Mouse (Mus musculus) gastrocnemius, adult 8-10 months (tissue): ENCODE results near the gene Trp53rka. TPM values are rescaled to one million over a fixed set of nuclear protein-coding genes. Genes with fewer than 3 reads are reported as not detected.

Experiments
- DNase-seq, 2 experiments: peaks; one replicate each; pipeline ENCODE4 v3.0.0; 2022; ENCODE audit warnings: low spot score in 2 of 2
- total RNA-seq, 4 experiments: library from RNA; stranded (reverse); gene quantifications; 2 replicates each; pipeline ENCODE4 v1.2.4; 2022

Trp53rka gene
- total RNA-seq, 4 experiments from 2014 or later = 9.2 to 11.5 (median 10.4) TPM

DNA sequence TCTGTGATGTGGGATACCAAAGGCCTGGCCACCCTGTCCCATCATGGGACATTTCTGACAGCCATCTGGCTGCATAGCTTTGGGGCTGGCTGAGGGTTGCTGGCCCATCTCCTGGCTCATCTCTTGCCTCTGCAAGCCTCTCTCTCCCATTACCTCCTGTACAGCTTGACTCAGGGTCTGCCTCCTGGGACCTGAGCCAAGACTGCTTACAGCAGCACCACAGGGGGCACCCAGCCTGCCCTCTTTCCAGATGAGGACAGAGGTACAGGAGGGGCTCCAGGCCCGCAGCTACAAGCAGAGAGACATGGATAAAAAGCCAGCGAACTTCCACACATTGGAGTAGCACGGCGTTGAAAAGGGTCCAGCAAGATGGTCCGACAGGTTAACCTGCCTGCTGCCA lies 6.7 kb downstream of the Trp53rka start:
- DNase-seq = no peak

DNA sequence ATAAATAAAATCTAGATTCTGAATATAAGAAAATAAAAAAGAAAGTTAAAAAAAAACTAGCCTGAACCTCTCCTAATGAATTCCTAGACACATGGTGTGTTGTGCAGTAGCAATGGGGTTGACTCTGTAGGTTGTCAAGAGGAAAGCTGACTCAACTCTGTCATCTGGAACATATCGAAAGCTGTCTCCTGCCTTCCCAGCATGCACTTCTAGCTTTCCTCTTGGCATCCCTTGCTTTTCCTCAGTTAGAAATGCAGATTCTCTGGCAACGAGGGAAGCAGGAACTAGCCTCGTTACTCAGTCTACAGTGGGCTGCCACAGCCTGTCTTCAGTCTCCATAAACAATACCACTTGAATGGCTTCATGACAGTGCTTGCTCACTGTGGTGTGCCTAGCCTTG lies 7.3 kb downstream of the Trp53rka start:
- DNase-seq = no peak

DNA sequence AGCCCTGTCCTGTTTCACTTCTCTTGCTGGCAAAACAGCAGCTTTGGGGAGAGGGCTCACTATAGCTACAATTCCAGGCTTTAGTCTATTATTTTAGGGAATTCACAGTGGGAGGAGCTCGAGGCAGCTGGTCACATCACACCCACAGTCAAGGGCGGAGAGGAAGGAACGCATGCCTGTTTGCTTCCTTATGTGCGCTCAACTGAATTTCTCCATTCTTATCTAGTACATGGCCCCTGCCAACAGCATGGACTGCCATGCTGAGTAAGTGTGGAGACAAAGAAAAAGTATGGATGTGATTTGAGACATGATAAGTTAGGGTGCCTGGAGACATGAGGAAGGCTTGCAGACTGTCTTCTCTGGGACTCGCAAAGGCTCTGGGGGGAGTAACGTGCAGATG lies 9.0 kb downstream of the Trp53rka start:
- no peak for DNase-seq

DNA sequence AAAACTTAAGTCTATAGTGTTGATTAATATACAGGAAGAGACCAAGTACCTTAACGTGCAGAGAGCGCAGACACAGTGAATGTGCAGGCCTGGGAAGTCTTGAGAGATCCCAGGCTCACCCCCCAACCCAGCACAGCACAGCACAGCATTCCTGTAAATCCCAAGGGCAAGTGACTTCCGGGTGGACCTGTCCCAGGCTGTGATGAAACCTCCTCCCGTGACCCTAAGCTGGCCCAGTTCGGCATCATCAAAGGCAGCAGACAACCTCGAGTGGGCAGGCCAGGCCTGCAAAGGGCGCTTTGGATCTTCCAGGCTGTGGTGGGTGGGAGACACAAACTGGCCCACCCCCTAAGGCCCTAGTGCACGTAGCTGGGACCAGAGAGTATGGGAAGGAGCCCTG lies 11.1 kb downstream of the Trp53rka start:
- DNase-seq = no peak

DNA sequence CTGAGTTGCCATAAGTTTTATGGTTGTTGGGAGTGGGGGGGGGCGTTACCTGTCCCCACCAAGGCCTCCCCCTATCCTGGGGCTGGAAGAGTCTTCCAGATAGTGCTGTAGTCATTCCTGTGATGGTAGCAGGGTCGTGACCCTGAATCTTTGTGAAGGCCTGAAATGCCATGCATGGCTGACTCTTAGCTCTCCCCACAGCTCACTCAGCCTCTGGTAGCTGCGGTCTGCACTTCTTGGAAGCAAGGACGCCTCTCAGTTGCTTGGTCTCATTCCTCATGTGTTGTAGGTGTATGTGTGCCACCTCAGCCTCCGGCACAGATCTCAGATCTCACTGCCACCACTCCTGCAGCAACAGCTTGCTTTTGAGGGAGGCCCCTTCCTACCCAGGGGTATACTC lies 17.3 kb downstream of the Trp53rka start:
- DNase-seq = no peak

DNA sequence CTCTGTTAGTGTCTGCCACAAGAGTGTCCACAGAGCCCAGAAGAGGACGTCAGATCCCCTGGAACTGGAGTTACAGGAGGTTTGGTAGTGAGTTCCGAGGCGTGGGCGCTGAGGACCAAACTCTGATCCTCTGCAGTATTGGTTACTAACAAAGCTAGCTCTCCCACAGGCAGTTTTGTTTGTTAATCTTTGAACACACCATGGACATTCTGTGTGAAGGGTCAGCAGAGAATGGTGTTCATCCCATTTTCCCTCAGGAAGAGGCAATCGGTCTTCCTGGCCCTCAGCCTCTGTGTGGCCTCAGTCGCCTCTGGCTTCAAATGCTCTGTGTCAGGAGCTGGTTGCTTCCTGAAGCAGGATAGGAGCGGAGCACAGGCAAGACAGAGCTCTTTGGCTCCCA lies 17.7 kb downstream of the Trp53rka start:
- DNase-seq = no peak

DNA sequence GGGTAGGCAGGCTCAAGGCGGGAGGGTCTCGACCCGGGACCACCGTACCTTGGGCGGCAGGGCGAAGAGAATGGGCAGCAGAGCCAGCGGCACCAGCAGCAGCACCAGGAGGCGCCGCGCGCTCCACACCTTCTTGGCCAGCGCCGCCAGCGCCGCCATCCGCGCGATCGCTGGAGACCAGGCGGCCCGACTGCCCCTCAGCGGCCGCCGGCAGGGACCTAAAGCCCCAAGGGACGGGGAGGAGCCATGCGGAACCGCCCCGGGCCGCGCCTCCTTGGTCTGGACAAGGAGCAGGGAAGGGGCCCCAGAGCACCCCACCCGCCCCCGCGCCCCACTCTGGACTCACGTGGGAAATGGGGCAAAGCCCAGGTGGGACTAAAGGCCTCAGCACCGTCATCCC lies 20.1 kb downstream of the Trp53rka start, which contains the start of gene Slc13a3:
Gene Slc13a3, minus strand, starts transcription at position 228 of the 400 bp plus-strand sequence.
- no peak for DNase-seq

DNA sequence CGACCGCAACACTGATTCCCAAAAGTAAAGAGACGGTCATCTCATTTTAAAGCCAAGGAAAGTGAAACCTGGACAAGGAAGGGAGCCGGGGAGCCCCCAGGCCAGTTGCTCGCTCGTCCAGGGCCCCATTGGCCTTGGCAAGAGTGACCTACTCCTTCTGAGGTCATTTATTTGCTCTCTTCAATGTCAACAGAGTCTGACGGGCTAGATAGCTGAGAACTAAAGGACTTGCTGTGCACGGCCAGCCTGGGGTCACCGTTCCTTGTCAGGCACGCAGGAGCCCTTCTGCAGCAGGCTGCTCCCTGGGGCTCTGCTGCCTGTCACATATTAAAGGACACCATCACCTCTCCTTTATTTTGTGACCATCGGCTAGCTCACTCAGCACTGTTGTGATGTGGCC lies 21.2 kb downstream of the Trp53rka start:
- no peak for DNase-seq

DNA sequence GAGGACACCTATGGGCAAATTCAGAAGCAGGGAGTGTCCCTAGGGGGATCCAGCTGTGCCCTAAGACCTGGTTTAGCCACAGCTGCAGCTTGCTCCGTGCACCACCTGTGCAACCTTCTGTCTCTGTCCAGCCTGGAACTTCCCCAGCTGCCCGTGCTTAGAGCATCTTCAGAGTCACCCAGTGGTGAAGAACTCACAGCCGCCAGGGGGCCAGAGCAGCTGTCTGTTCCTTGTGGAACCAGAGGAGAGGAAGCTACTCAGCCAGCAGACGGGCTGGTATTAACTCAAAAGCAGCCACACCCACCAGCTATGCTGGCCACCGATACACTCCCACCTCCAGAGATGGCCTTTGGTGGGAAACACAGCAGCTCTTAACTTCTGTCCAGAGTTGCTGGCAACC lies 23.0 kb downstream of the Trp53rka start:
- no peak for DNase-seq

DNA sequence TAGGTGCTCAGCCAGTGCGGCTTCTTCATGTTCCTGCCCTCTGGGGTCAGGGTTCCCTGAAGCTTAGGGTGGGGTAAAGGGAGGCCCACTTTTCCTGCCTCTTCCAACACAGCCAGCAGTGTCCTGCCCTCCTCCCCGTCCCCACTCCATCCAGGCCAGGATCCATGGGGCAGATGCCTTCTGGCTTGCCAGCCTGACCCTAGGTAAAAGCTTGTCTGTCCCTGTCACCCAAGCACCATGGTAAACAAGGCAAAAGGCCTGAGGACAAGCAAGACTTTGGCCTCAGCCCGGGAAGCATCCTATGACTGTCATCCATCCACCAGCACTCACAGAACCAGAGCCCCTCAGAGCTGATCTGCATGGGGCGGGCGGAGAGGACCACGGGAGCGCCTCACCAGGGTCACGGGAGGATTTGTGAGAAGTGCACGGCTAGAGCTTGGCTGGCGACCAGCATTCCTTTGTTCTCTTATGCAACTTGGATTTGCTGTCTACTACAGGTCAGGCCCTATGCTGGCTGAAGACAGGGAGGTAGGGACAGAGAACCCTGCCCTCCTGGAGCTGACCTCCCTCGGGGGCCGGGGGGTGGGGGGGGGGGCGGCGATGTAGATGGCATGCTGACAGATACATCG lies 25.2 kb downstream of the Trp53rka start:
- no peak for DNase-seq

DNA sequence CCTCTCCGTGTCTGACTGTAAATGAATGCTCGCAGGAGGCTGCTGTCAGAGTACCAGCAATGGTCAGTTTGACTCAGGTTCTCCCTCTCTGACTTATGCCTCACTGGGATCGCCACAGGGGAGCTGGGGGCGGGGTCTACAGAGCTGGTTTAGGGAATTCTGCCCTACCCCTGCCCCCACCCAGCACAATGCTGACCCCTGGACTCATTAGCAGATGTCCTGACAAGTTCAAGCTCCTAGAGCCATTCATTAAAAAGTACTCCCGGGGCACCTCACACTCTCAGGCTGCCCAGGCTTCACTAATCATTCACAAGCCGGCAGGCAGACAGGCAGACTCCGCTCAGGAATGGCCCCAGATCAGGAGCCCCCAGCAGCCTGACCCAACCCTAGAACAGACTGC lies 33.5 kb downstream of the Trp53rka start:
- DNase-seq = no peak

DNA sequence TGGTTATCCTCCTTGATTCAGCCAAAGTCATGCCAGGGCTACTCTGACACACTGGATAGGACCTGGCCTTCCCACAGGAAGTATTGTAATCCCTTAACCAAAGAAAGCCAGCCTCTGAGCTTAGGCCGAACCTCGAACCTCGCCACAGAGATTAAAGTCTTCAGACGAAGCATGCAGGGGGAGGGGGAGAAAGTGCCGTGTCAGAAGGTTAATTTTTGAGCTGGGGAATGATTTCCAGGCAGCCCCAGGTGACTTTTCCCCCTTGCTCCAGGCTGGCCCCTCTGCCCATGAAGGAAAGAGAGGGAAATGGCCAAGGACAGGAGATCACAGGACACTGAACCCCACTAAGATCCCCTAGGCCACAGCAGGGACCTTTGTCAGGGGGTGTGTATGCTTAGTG lies 34.9 kb downstream of the Trp53rka start:
- DNase-seq = no peak

DNA sequence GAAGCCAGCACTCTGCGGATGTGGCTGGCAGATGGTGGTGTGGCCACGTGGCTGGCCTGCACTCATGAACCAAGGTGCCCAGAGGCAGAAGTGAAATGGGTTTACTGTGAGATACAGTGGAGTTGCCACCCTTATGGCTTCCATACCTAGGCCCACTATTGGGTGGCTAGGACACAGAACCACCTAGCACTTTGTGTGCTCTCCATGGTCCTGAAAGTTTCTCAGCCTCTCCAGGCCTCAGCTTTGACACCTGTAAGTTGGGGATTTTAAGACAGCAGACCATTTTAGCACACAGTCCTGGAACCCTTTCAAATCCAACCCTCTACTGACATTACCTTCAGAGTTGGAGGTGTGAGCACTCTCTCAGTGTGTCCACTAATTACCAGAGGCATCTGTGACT lies 36.4 kb downstream of the Trp53rka start:
- DNase-seq = no peak

DNA sequence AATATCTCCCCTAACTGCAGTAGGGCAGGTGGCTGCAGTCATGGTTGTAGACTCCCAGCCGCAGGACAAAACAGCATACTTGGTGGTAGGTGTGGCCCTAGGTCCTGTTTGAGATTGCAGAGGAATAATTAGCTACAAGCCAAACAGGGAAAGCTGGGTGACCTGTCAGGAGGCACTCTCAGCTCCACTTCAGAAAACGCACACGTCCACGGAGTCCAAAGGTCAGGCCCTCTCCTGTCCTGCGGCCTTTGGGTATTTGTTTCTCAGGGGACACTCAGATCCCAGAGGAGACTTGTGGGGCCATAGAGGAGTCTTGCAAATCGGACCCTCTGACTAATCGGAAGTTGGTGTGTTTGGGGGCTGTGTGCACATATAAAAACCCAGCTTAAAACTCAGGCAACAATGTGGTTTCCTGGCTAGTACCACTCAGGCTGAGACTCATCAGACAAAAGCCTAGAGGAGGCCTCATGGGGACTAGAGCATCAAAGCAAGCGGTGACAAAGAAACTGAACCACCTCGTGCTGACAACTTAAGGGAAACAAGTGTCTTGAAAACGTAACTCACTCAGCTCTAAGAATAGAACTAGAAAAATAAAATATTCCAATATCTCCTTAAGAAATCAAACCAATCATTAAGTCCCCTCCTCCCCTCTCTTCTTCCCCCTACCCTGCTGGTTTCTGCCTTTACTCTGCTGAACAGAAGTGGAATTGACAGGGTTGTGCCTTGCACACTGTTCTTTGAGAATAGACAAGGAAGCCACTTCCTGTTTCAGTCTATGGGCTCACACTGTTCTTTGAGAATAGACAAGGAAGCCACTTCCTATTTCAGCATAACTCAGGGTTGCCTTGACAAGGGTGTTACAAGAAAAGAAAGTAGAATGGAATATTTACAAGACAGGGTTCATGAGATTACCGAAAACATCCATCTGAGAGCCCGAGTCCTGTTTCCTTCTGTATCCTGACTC lies 40.1 kb downstream of the Trp53rka start:
- no peak for DNase-seq

DNA sequence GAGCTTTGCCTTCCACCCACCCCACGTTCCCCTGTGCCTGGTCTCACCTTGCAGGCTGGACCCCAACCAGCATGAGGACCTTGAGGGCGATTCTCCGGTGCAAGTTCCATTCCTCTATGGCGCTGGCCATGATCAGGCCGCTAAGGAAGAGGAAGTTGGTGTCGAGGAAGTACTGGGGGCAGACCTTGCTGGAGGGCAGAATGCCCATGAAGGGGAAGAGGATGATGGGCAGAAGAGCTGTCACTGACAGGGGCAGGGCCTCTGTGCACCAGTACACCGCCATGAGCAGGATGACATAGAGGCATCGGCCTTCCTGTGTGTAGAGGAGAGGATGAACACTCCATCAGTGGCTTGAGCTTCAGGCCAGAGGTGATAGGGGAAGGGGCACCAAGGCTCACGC lies 44.6 kb downstream of the Trp53rka start:
- no peak for DNase-seq

DNA sequence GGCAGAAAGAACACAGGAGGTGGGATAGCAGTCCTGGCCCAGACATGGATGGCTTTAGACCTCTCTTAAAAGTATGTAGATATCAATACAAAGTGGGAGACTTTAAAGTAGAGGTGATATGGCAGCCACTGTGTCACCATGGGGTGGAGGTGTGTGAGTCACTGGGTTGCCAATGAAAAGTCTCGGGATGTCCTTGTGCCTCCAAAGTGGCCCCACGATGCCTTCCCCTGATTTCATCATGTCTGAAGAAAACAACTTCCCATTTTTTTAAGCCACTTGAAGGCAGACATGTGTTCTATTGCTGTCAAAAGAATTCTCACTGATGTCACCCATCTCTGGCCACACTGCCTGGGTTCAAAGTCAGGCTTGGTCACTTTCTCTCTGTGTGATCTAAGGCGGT lies 48.3 kb downstream of the Trp53rka start:
- DNase-seq = no peak

DNA sequence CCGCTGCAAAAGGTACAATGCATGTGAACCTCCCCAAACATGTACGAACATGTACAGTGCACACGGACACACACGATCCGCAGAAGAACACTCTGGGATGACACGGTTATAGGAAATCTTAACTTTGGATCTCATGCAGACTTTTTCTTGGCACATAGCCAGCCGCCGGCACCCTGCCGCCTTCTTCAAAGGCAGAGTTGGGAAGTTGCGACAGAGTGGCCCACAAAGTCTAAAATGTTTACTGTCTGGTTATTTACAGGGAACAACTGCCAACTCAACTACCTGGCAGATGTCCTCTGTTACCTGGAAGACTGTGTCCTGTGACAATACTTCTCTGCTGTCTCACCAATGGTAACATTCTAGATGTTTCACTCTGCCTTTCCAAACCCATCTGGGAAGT lies 50.1 kb downstream of the Trp53rka start:
- no peak for DNase-seq

DNA sequence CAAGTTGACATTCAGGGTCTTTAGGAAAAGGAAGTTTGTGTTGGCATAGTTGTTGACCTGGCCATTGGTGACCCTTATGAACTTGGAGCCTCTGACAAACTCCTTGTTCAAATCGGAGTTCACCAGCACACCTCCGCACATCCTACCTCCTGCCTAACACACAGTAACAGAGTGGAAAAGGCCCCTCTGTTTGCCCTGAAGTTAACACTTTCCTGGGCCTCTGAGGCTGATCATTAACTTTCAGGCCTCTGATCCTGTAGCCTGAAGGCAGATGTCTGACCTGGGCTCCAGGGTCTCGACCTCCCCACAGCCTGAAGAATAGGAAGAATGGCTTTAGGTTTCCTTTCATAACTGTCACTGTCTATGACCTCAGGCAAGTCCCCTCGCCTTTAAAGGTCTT lies 51.5 kb downstream of the Trp53rka start:
- DNase-seq = no peak

Other genes with a start within 250 kb of the Trp53rka start
- 10 to 100 TPM; 20.6 to 26.6 (median 23.2) TPM for gene Slc35c2, start 205.5 kb downstream of the Trp53rka start, total RNA-seq
- gene Elmo2, start 166.8 kb downstream of the Trp53rka start, total RNA-seq = 10 to 100 TPM; 11.0 to 13.2 (median 11.7) TPM
- not detected for gene Zfp663, start 124.6 kb downstream of the Trp53rka start, total RNA-seq
- gene Zfp334, start 105.1 kb downstream of the Trp53rka start, total RNA-seq = 1 to 10 TPM; 1.9 to 2.4 (median 2.2) TPM
- under 1 TPM in 2 of 4 experiments, not detected in 2; 0.07 to 0.13 TPM for gene Ocstamp, start 92.9 kb downstream of the Trp53rka start, total RNA-seq
- gene Slc13a3, start 20.1 kb downstream of the Trp53rka start, total RNA-seq = under 1 TPM in 1 of 4 experiments, not detected in 3; 0.16 TPM
- gene Slc2a10, start 10.5 kb upstream of the Trp53rka start, total RNA-seq = 1 to 10 TPM in 2 of 4 experiments, under 1 TPM in 2; 0.68 to 1.5 (median 1.0) TPM
- gene Eya2, start 101.7 kb upstream of the Trp53rka start, total RNA-seq = 1 to 10 TPM; 1.1 to 4.7 (median 1.7) TPM